Mouse (Mus musculus) limb, embryonic 15.5 days (tissue): ENCODE measurements around the gene Proser1. TPM values are rescaled to one million over a fixed set of nuclear protein-coding genes. Genes with fewer than 3 reads are reported as not detected.

ENCODE experiments used
- ATAC-seq: fragments of 200-750 bp; cut with Nextera tagmentation; 2 replicates; pipeline ENCODE4 v1.8.0; 2017; ENCODE audit warnings: low read depth, moderate TSS enrichment; ENCODE audit not compliant: insufficient number of reproducible peaks, low FRiP score, low TSS enrichment
- H3K27ac ChIP-seq: fragments of 300-500 bp; sonication (generic); 2 replicates; pipeline ENCODE4 v1.5.1; 2015; ENCODE audit warnings: moderate library complexity, mild to moderate bottlenecking, inconsistent platforms
- H3K27me3 ChIP-seq: fragments of 300-500 bp; sonication (generic); 2 replicates; pipeline ENCODE4 v1.6.1; 2015; ENCODE audit warnings: inconsistent platforms
- H3K36me3 ChIP-seq: fragments of 300-500 bp; sonication (generic); 2 replicates; pipeline ENCODE4 v1.6.1; 2015; ENCODE audit warnings: inconsistent platforms
- H3K4me1 ChIP-seq: fragments of 300-500 bp; sonication (generic); 2 replicates; pipeline ENCODE4 v1.6.1; 2015; ENCODE audit warnings: inconsistent platforms
- H3K4me2 ChIP-seq: fragments of 300-500 bp; sonication (generic); 2 replicates; pipeline ENCODE4 v1.6.1; 2015; ENCODE audit warnings: mild to moderate bottlenecking, inconsistent platforms
- H3K4me3 ChIP-seq: fragments of 300-500 bp; sonication (generic); 2 replicates; pipeline ENCODE4 v1.5.1; 2015; ENCODE audit warnings: mild to moderate bottlenecking, inconsistent platforms
- H3K9ac ChIP-seq: fragments of 300-500 bp; sonication (generic); 2 replicates; pipeline ENCODE4 v1.6.1; 2015; ENCODE audit warnings: inconsistent platforms
- H3K9me3 ChIP-seq: fragments of 300-500 bp; sonication (generic); 2 replicates; pipeline ENCODE4 v1.6.1; 2016; ENCODE audit warnings: inconsistent platforms
- WGBS: fragments of 180-500 bp; shearing (Covaris S2); methylation state at CpG from one replicate; pipeline ENCODE4 v1.1.7; 2015; 5-methylcytosine and 5-hydroxymethylcytosine counted together
- polyA plus RNA-seq: library from polyadenylated mRNA; unstranded; fragments of >200 nt; fragmentation: Nextera tagmentation; extraction: Ambion mirVana; gene quantifications from 2 replicates; pipeline ENCODE4 v1.2.1, GENCODE M21; 2015

Gene Proser1
- polyA plus RNA-seq, result 13.3 and 13.5 TPM in 2 replicates

- Histone ChIP-seq H3K4me2 (peak within 1 kb of the TSS; percentile 64), H3K4me3 (peak within 1 kb of the TSS; percentile 86)
These were observed at the start of gene Proser1, which contains the start of gene Nhlrc3 for GRCm38 (mm10) chr3:53463046-53463764. Gene Proser1, plus strand, starts transcription at chr3:53463666. Gene Nhlrc3, minus strand, starts transcription at chr3:53463332.

GRCm38 (mm10) chr3:53413959-53414358 is 49.5 kb upstream of the Proser1 start:
- ATAC-seq, result no peak
- Histone ChIP-seq H3K9ac (no peak overlapping the region), H3K36me3 (no peaks in the 10 kb centered on the region), H3K9me3 (no peaks in the 10 kb centered on the region), H3K4me2 (no peak overlapping the region), H3K27ac (no peak overlapping the region), H3K4me3 (no peak overlapping the region), H3K4me1 (0 out of 2 replicates have a peak, but pooled peaks cover 4% of the 10 kb centered on the region), H3K27me3 (no peaks in the 10 kb centered on the region)
- WGBS, result 56% methylated on average over 3 of the region's 3 CpGs

More at GRCm38 (mm10) chr3:53463046-53463764, at the start of gene Proser1, which contains the start of gene Nhlrc3:
- H3K9me3 ChIP-seq, result no peaks in the 10 kb centered on the region
- H3K27ac ChIP-seq, result peak within 1 kb of the TSS; percentile 89
- H3K27me3 ChIP-seq, result no peaks in the 10 kb centered on the region
- peaks cover 26% of the 10 kb centered on the region for H3K4me1 ChIP-seq
- H3K9ac ChIP-seq, result peak within 1 kb of the TSS; percentile 82
- H3K36me3 ChIP-seq, result peaks cover 22% of the 10 kb centered on the region
- ATAC-seq, result peak; percentile 97
- WGBS, result under 1% methylated on average over 52 of the region's 52 CpGs

GRCm38 (mm10) chr3:53416036-53416506 is 47.4 kb upstream of the Proser1 start:
- peak; percentile 73 for ATAC-seq
- WGBS, result 45% methylated on average over 5 of the region's 5 CpGs
- H3K4me2 ChIP-seq, result no peak overlapping the region
- H3K4me1 ChIP-seq, result 0 out of 2 replicates have a peak, but pooled peaks cover 4% of the 10 kb centered on the region
- no peak overlapping the region for H3K4me3 ChIP-seq
- H3K9me3 ChIP-seq, result no peaks in the 10 kb centered on the region
- no peaks in the 10 kb centered on the region for H3K27me3 ChIP-seq
- H3K36me3 ChIP-seq, result no peaks in the 10 kb centered on the region
- H3K27ac ChIP-seq, result no peak overlapping the region
- H3K9ac ChIP-seq, result no peak overlapping the region

- H3K27me3 ChIP-seq, result no peaks in the 10 kb centered on the region
These were observed 45.8 kb upstream of the Proser1 start for GRCm38 (mm10) chr3:53417701-53418100.

GRCm38 (mm10) chr3:53421656-53422055 is 41.8 kb upstream of the Proser1 start:
- H3K4me3 ChIP-seq, result no peak overlapping the region
- H3K4me1 ChIP-seq, result no peaks in the 10 kb centered on the region
- no peaks in the 10 kb centered on the region for H3K36me3 ChIP-seq
- H3K9ac ChIP-seq, result no peak overlapping the region
- no peak overlapping the region for H3K27ac ChIP-seq
- H3K4me2 ChIP-seq, result no peak overlapping the region
- 87% methylated on average over 12 of the region's 12 CpGs for WGBS
- ATAC-seq, result no peak
- no peaks in the 10 kb centered on the region for H3K27me3 ChIP-seq
- no peaks in the 10 kb centered on the region for H3K9me3 ChIP-seq

More at GRCm38 (mm10) chr3:53417701-53418100, 45.8 kb upstream of the Proser1 start:
- Histone ChIP-seq H3K9ac (no peak overlapping the region), H3K4me3 (no peak overlapping the region), H3K36me3 (no peaks in the 10 kb centered on the region), H3K9me3 (no peaks in the 10 kb centered on the region), H3K4me1 (0 out of 2 replicates have a peak, but pooled peaks cover 4% of the 10 kb centered on the region), H3K4me2 (no peak overlapping the region), H3K27ac (no peak overlapping the region)
- WGBS, result 50% methylated on average over 7 of the region's 7 CpGs
- ATAC-seq, result no peak

GRCm38 (mm10) chr3:53422691-53423090 is 40.8 kb upstream of the Proser1 start:
- Histone ChIP-seq H3K9ac (no peak overlapping the region), H3K4me2 (no peak overlapping the region), H3K27me3 (no peaks in the 10 kb centered on the region), H3K27ac (no peak overlapping the region), H3K4me3 (no peak overlapping the region), H3K4me1 (no peaks in the 10 kb centered on the region), H3K9me3 (no peaks in the 10 kb centered on the region), H3K36me3 (no peaks in the 10 kb centered on the region)
- WGBS, result 50% methylated on average over 1 of the region's 1 CpGs
- ATAC-seq, result no peak

GRCm38 (mm10) chr3:53423576-53423975 is 39.9 kb upstream of the Proser1 start:
- 83% methylated on average over 4 of the region's 4 CpGs for WGBS
- Histone ChIP-seq H3K4me3 (no peak overlapping the region), H3K4me2 (no peak overlapping the region), H3K36me3 (no peaks in the 10 kb centered on the region), H3K9ac (no peak overlapping the region), H3K9me3 (no peaks in the 10 kb centered on the region), H3K27me3 (no peaks in the 10 kb centered on the region), H3K27ac (no peak overlapping the region), H3K4me1 (no peaks in the 10 kb centered on the region)
- ATAC-seq, result no peak

- Histone ChIP-seq H3K4me1 (no peaks in the 10 kb centered on the region), H3K9ac (no peak overlapping the region), H3K36me3 (no peaks in the 10 kb centered on the region), H3K27me3 (no peaks in the 10 kb centered on the region), H3K4me2 (no peak overlapping the region), H3K27ac (no peak overlapping the region), H3K9me3 (no peaks in the 10 kb centered on the region), H3K4me3 (no peak overlapping the region)
- WGBS, result 76% methylated on average over 3 of the region's 3 CpGs
- ATAC-seq, result no peak
These were observed 28.9 kb upstream of the Proser1 start for GRCm38 (mm10) chr3:53434610-53435009.

GRCm38 (mm10) chr3:53436550-53436949 is 26.9 kb upstream of the Proser1 start:
- no peak overlapping the region for H3K27ac ChIP-seq
- H3K9me3 ChIP-seq, result no peaks in the 10 kb centered on the region
- H3K9ac ChIP-seq, result no peak overlapping the region
- WGBS, result 65% methylated on average over 5 of the region's 5 CpGs
- no peak overlapping the region for H3K4me2 ChIP-seq
- H3K27me3 ChIP-seq, result no peaks in the 10 kb centered on the region
- no peaks in the 10 kb centered on the region for H3K4me1 ChIP-seq
- H3K36me3 ChIP-seq, result no peaks in the 10 kb centered on the region
- no peak for ATAC-seq
- H3K4me3 ChIP-seq, result no peak overlapping the region

GRCm38 (mm10) chr3:53445540-53445939 is 17.9 kb upstream of the Proser1 start:
- Histone ChIP-seq H3K4me1 (no peaks in the 10 kb centered on the region), H3K27ac (no peak overlapping the region), H3K4me2 (no peak overlapping the region), H3K27me3 (no peaks in the 10 kb centered on the region), H3K36me3 (peaks cover 10% of the 10 kb centered on the region), H3K9me3 (no peaks in the 10 kb centered on the region), H3K9ac (no peak overlapping the region), H3K4me3 (no peak overlapping the region)
- 90% methylated on average over 5 of the region's 5 CpGs for WGBS
- ATAC-seq, result no peak

GRCm38 (mm10) chr3:53446801-53447200 is 16.7 kb upstream of the Proser1 start:
- no peak overlapping the region for H3K9ac ChIP-seq
- WGBS, result 85% methylated on average over 3 of the region's 3 CpGs
- no peak overlapping the region for H3K4me3 ChIP-seq
- peaks cover 22% of the 10 kb centered on the region for H3K36me3 ChIP-seq
- no peak for ATAC-seq
- no peak overlapping the region for H3K27ac ChIP-seq
- H3K27me3 ChIP-seq, result no peaks in the 10 kb centered on the region
- no peaks in the 10 kb centered on the region for H3K4me1 ChIP-seq
- no peaks in the 10 kb centered on the region for H3K9me3 ChIP-seq
- no peak overlapping the region for H3K4me2 ChIP-seq

- ATAC-seq, result no peak
- H3K27ac ChIP-seq, result no peak overlapping the region
- 19% methylated on average over 2 of the region's 2 CpGs for WGBS
- no peak overlapping the region for H3K9ac ChIP-seq
- H3K27me3 ChIP-seq, result no peaks in the 10 kb centered on the region
- peaks cover 34% of the 10 kb centered on the region for H3K36me3 ChIP-seq
- no peaks in the 10 kb centered on the region for H3K9me3 ChIP-seq
- no peak overlapping the region for H3K4me2 ChIP-seq
- no peaks in the 10 kb centered on the region for H3K4me1 ChIP-seq
- H3K4me3 ChIP-seq, result no peak overlapping the region
These were observed 15.3 kb upstream of the Proser1 start for GRCm38 (mm10) chr3:53448208-53448607.
